Mouse (Mus musculus): Measurements from ENCODE around the gene Zfp131. TPM values are rescaled to one million over a fixed set of nuclear protein-coding genes. Genes with fewer than 3 reads are reported as not detected.
"Not testable (repeated sequence)": the region's sequence is repeated elsewhere in the genome, so short reads cannot be mapped to it uniquely, and the experiment has no call there.

Gene Zfp131
- 48.7 and 50.2 TPM in 2 replicates for polyA plus RNA-seq (2016; fragmentation: Nextera tagmentation; extraction: Ambion mirVana)

DNA sequence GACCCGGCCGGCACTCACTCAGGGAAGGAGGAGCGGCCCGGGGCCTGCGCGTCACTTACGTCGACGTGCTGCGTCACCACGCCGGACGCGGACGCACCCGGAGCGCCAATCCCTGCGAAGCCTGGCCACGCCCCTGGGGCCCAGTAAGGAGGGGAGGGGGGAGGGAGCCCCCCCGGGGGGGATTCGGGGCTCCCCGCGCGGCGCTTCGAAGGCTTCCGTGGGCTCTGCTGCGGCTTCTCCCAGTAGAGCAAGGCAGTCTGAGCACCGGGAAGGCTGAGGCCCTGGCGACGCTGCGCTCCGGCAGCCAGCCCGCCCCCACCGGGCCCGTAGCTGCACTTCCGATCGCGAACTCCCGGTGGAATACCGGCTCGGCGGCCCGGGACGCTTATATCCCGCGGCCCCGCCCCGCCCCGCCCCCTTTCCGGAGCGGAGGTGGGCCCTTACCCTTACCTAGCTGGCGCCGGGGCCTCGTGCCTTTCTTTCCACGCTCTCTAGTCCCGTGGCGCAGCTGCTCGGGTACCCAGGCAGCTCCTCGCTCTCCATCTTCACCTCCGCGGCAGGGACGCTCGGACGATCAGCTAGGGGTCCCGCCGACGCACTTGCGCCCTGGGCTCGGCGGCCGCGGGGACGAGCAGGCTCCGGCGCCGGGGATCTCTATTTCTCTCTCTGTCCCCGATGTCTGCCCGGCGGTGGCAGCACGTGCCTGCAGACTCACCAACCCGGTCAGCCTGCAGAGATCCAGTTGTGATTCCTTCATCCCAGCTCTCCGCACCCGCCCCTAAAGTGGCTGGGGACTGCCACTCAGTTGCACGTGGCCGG is at the start of gene Zfp131:
Zfp131 (minus strand) TSS at position 129 of the 819 bp plus-strand sequence.
- WGBS = under 1% methylated on average over 72 of the region's 86 CpGs
- Histone ChIP-seq H3K27ac (peak within 1 kb of the TSS; percentile 94), H3K9ac (replicated peaks) (peak within 1 kb of the TSS; percentile 96), H3K4me3 (replicated peaks) (peak within 1 kb of the TSS; percentile 78), H3K4me1 (replicated peaks) (peaks cover 9% of the 10 kb centered on the region), H3K27me3 (no peaks in the 10 kb centered on the region), H3K9me3 (no peaks in the 10 kb centered on the region), H3K4me2 (peak within 1 kb of the TSS; percentile 78), H3K36me3 (peaks cover 27% of the 10 kb centered on the region)
- ATAC-seq (ENCODE audit: insufficient number of reproducible peaks, insufficient read depth, low FRiP score, low TSS enrichment, low read depth) = peak; percentile 97

GRCm38 (mm10) chr13:119839982-119840381 is 49.3 kb upstream of the Zfp131 start:
- 30% methylated on average over 6 of the region's 6 CpGs for WGBS
- peaks cover 24% of the 10 kb centered on the region for H3K27me3 ChIP-seq
- not testable (repeated sequence) for H3K4me2 ChIP-seq; H3K4me1 ChIP-seq (replicated peaks); H3K27ac ChIP-seq; H3K9ac ChIP-seq (replicated peaks); H3K9me3 ChIP-seq; H3K4me3 ChIP-seq (replicated peaks); H3K36me3 ChIP-seq; ATAC-seq (ENCODE audit: insufficient number of reproducible peaks, insufficient read depth, low FRiP score, low TSS enrichment, low read depth)

DNA sequence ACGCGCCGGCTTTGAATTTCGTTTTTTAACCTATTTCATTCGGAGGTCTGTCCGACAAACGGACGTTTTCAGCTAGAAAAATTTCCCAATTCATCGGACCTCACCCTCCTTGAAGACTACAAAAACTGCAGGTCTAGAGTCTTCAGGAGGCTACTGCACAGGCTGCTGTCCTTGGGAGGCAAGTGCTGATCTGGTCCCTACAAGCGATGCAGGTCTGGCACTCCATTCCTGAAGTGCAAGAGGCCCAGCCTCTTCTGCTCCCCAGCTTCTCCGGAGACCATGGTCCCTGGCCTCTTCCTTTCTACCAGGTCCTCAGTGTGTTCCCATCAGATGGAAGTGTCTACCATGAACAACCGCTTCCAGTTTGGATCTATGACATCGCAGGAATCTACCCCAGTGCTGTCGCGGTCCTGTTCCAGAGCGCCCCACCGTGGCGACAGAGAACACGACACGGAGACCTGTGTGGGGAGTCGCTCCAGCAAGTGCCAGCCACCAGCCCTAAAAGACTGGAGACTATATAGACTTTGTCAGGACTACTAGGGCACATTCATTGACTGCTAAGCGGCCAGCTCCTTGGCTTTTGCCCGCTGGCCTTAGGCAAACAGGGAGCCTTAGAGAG is 47.1 kb upstream of the Zfp131 start:
- not testable (repeated sequence) for H3K27ac ChIP-seq; ATAC-seq (ENCODE audit: insufficient number of reproducible peaks, insufficient read depth, low FRiP score, low TSS enrichment, low read depth)

GRCm38 (mm10) chr13:119836324-119836811 is 45.7 kb upstream of the Zfp131 start:
- not testable (repeated sequence) for H3K27ac ChIP-seq; H3K9me3 ChIP-seq; H3K4me1 ChIP-seq (replicated peaks); H3K36me3 ChIP-seq; H3K9ac ChIP-seq (replicated peaks)
- 9% methylated on average over 23 of the region's 23 CpGs for WGBS
- peaks cover 27% of the 10 kb centered on the region for H3K27me3 ChIP-seq
- peak overlapping the region; percentile 34 for H3K4me2 ChIP-seq
- peak overlapping the region; percentile 13; the same call in 1 of the 2 replicates for H3K4me3 ChIP-seq (replicated peaks)
- ATAC-seq (ENCODE audit: insufficient number of reproducible peaks, insufficient read depth, low FRiP score, low TSS enrichment, low read depth) = peak; percentile 16; the same call in 1 of the 2 replicates

More for the DNA sequence above, 47.1 kb upstream of the Zfp131 start:
- not testable (repeated sequence) for H3K9ac ChIP-seq (replicated peaks); H3K4me1 ChIP-seq (replicated peaks); H3K9me3 ChIP-seq; H3K4me3 ChIP-seq (replicated peaks); H3K36me3 ChIP-seq; H3K4me2 ChIP-seq
- 7% methylated on average over 14 of the region's 23 CpGs for WGBS
- H3K27me3 ChIP-seq = peaks cover 27% of the 10 kb centered on the region

DNA sequence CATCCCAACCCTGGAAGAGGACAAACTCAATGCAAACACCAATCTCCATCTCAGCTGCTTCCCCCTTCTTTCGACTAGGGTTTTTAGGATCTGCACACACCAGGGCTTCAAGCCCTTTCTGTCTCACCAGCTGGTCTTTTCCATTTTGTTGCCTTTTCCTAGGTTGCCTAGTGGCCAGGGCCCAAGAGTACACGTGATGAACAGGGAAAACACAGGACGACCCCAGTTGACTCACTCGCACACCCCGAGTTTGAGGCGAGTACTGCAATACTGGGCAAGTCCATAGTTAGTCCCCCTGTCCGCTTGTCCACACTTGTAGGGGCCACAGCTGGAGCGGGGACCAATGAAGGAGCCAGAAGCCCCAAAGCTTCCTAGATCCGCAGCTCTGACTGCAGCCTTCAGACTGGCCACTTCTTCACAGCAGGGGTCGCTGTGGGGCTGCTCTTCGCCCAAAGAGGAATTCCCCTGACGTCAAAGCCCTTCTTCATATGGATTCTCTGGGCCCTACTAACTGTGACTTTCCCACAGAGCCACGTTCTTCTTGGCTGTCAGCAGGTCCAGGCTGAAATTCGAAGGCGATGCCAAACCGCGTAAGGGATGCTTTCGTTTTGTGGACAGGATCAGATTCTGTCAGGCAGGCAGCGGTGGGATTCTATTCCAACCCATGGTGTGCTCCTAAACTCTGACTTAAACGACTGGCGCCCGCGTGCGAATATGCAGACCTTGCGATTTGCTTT is 44.8 kb upstream of the Zfp131 start, which contains the start of gene D13Ertd608e:
D13Ertd608e (plus strand) TSS at position 687 of the 737 bp plus-strand sequence.
- H3K27me3 ChIP-seq = peaks cover 27% of the 10 kb centered on the region
- H3K4me3 ChIP-seq (replicated peaks) = peak within 1 kb of the TSS; percentile 13; the same call in 1 of the 2 replicates
- H3K9ac ChIP-seq (replicated peaks); H3K36me3 ChIP-seq; H3K9me3 ChIP-seq; H3K4me1 ChIP-seq (replicated peaks); H3K27ac ChIP-seq: not testable (repeated sequence)
- peak; percentile 54; the same call in 1 of the 2 replicates for ATAC-seq (ENCODE audit: insufficient number of reproducible peaks, insufficient read depth, low FRiP score, low TSS enrichment, low read depth)
- WGBS = 17% methylated on average over 18 of the region's 25 CpGs
- H3K4me2 ChIP-seq = peak within 1 kb of the TSS; percentile 34

GRCm38 (mm10) chr13:119830116-119830515 is 39.4 kb upstream of the Zfp131 start, which contains the start of gene AF067063:
AF067063 (minus strand) TSS chr13:119830216.
- ATAC-seq (ENCODE audit: insufficient number of reproducible peaks, insufficient read depth, low FRiP score, low TSS enrichment, low read depth); H3K4me1 ChIP-seq (replicated peaks); H3K27ac ChIP-seq; H3K4me2 ChIP-seq; H3K9ac ChIP-seq (replicated peaks); H3K36me3 ChIP-seq; H3K9me3 ChIP-seq; H3K4me3 ChIP-seq (replicated peaks); H3K27me3 ChIP-seq: not testable (repeated sequence)

DNA sequence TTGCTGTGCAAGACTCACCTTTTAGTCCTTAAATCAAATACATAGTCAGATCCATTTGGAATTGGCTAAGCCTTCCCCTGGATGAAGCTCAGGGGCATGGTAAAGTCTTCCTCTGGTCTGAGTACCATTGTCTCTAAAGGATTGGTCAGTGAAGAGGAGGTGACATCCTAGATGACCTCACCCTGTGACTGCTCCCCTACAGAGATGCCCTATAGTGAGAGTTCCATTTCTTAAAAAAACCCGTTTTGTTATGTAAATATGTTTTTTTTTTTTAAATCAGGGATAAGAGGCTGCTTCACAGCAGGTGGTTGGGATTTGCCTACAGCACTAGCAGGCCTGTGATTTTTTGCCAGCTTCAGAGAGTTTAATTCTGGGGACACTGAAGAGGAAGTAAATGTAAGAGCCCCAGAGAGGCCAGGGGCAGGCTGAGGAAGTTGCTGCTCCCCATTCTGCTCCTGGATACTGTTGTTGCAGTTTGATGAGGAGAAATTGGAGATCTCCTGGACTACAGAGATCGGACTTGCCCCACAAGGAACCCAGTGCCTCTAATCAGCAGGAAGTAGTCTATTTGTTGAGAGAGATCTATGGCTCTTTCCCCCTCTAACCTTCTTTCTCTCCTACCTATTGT is 27.0 kb upstream of the Zfp131 start:
- Histone ChIP-seq H3K4me1 (replicated peaks) (no peaks in the 10 kb centered on the region), H3K9ac (replicated peaks) (no peak overlapping the region), H3K36me3 (no peaks in the 10 kb centered on the region), H3K9me3 (no peaks in the 10 kb centered on the region), H3K4me2 (no peak overlapping the region), H3K4me3 (replicated peaks) (no peak overlapping the region), H3K27me3 (no peaks in the 10 kb centered on the region), H3K27ac (no peak overlapping the region)
- WGBS = 34% methylated on average over 2 of the region's 2 CpGs
- no peak for ATAC-seq (ENCODE audit: insufficient number of reproducible peaks, insufficient read depth, low FRiP score, low TSS enrichment, low read depth)

DNA sequence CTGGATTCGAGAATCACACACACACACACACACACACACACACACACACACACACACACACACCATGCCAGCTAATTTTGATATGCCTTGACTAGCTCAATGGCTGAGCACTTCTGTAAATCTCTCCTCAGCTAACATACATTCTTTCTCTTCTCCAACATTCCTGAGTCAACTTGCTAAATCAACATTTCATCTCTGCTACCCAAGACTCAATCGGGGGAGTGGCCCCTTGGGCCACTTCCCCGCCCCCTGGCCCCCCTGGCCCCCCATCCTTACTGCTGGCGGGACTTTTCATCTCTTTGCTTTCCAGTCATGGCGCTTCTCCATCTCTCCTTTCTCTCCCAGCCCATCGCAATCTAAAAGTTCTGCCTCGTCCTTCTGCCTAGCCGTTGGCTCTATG is 26.1 kb upstream of the Zfp131 start:
- H3K36me3 ChIP-seq = no peaks in the 10 kb centered on the region
- H3K9ac ChIP-seq (replicated peaks) = no peak overlapping the region
- WGBS = 57% methylated on average over 8 of the region's 8 CpGs
- H3K27ac ChIP-seq = no peak overlapping the region
- no peak for ATAC-seq (ENCODE audit: insufficient number of reproducible peaks, insufficient read depth, low FRiP score, low TSS enrichment, low read depth)
- H3K27me3 ChIP-seq = no peaks in the 10 kb centered on the region
- no peak overlapping the region for H3K4me3 ChIP-seq (replicated peaks)
- H3K4me1 ChIP-seq (replicated peaks) = no peaks in the 10 kb centered on the region
- H3K4me2 ChIP-seq = no peak overlapping the region
- H3K9me3 ChIP-seq = no peaks in the 10 kb centered on the region

DNA sequence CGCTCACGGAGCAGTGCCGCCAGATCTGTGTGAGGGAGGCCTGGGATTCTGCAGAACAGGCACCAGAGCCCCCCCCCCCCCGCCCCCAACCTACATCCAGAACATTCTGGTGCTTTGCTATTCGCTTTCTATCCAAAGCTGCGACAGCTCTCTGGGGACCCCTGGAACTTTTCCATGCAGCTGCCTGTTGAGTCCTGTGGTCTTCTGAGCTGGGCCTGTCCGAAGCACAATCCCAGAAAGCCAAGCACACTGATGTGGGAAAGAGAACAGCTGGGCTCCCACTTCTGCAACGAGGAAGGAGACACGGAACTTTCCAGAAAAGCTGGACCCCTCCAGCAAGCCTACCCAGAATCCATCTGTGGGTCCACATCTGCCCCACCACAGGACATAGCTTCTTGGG is 19.3 kb upstream of the Zfp131 start:
- Histone ChIP-seq H3K27me3 (no peaks in the 10 kb centered on the region), H3K27ac (no peak overlapping the region), H3K4me1 (replicated peaks) (no peaks in the 10 kb centered on the region), H3K36me3 (no peaks in the 10 kb centered on the region), H3K9ac (replicated peaks) (no peak overlapping the region), H3K9me3 (no peaks in the 10 kb centered on the region), H3K4me2 (no peak overlapping the region), H3K4me3 (replicated peaks) (no peak overlapping the region)
- ATAC-seq (ENCODE audit: insufficient number of reproducible peaks, insufficient read depth, low FRiP score, low TSS enrichment, low read depth) = no peak
- 85% methylated on average over 9 of the region's 9 CpGs for WGBS

DNA sequence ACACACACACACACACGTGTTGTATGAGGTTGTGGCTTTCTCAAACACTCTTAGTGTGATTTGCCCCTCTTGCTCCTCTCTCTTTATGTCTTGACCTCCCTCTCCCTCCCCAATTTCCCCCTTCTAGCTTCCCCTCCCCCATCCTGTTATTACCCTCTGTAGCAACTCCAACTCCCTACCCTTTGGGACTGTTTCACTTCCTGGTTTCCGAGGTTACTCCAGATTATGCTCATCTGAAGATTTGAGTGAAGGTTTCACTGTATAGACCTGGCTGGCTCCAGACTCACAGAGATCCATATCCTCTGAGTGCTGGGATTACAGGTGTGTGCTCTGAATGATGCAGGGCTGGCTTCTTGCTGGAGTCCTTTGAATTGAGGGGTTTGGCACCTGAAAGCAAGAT is 18.2 kb upstream of the Zfp131 start:
- no peaks in the 10 kb centered on the region for H3K4me1 ChIP-seq (replicated peaks)
- H3K4me2 ChIP-seq = no peak overlapping the region
- H3K9ac ChIP-seq (replicated peaks) = no peak overlapping the region
- no peaks in the 10 kb centered on the region for H3K9me3 ChIP-seq
- WGBS = 65% methylated on average over 2 of the region's 2 CpGs
- H3K27me3 ChIP-seq = no peaks in the 10 kb centered on the region
- H3K36me3 ChIP-seq = no peaks in the 10 kb centered on the region
- no peak for ATAC-seq (ENCODE audit: insufficient number of reproducible peaks, insufficient read depth, low FRiP score, low TSS enrichment, low read depth)
- no peak overlapping the region for H3K27ac ChIP-seq
- H3K4me3 ChIP-seq (replicated peaks) = no peak overlapping the region
